Mouse (Mus musculus): ENCODE data around the gene Entpd3. TPM values are rescaled to one million over a fixed set of nuclear protein-coding genes. Genes with fewer than 3 reads are reported as not detected.

Gene Entpd3
- polyA plus RNA-seq, 1 experiment from 2014 or later: 0.19 TPM

GRCm38 (mm10) chr9:120594839-120595238 lies 55.2 kb downstream of the Entpd3 start:
- WGBS: 51% methylated on average over 6 of the region's 6 CpGs
- ATAC-seq (ENCODE audit: insufficient number of reproducible peaks, low FRiP score, low TSS enrichment, low read depth) (no peak), DNase-seq (ENCODE audit: low spot score) (no peak)
- Histone ChIP-seq H3K36me3 (ENCODE audit: control insufficient read depth, insufficient read depth, low read length) (no peaks in the 10 kb centered on the region), H3K9me3 (ENCODE audit: control insufficient read depth, low read length) (no peaks in the 10 kb centered on the region), H3K4me2 (ENCODE audit: low read depth, severe bottlenecking) (no peak overlapping the region), H3K9ac (ENCODE audit: low read length) (no peak overlapping the region), H3K4me1 (ENCODE audit: control insufficient read depth, insufficient read depth, low read length) (no peaks in the 10 kb centered on the region), H3K27ac (replicated peaks; ENCODE audit: low read depth, low read length) (no peak overlapping the region), H3K4me3 (ENCODE audit: low read depth, low read length) (no peak overlapping the region), H3K27me3 (ENCODE audit: control insufficient read depth, insufficient read depth, low read length) (no peaks in the 10 kb centered on the region)

GRCm38 (mm10) chr9:120595306-120595705 lies 55.7 kb downstream of the Entpd3 start:
- Histone ChIP-seq H3K4me1 (ENCODE audit: control insufficient read depth, insufficient read depth, low read length) (no peaks in the 10 kb centered on the region), H3K36me3 (ENCODE audit: control insufficient read depth, insufficient read depth, low read length) (no peaks in the 10 kb centered on the region), H3K4me3 (ENCODE audit: low read depth, low read length) (no peak overlapping the region), H3K27ac (replicated peaks; ENCODE audit: low read depth, low read length) (no peak overlapping the region), H3K9ac (ENCODE audit: low read length) (no peak overlapping the region), H3K4me2 (ENCODE audit: low read depth, severe bottlenecking) (no peak overlapping the region), H3K9me3 (ENCODE audit: control insufficient read depth, low read length) (no peaks in the 10 kb centered on the region), H3K27me3 (ENCODE audit: control insufficient read depth, insufficient read depth, low read length) (no peaks in the 10 kb centered on the region)
- DNase-seq (ENCODE audit: low spot score): no peak
- 67% methylated on average over 4 of the region's 4 CpGs for WGBS
- ATAC-seq (ENCODE audit: insufficient number of reproducible peaks, low FRiP score, low TSS enrichment, low read depth): no peak

GRCm38 (mm10) chr9:120601488-120602171 lies 62.0 kb downstream of the Entpd3 start:
- H3K4me2 ChIP-seq (ENCODE audit: low read depth, severe bottlenecking): no peak overlapping the region
- peak; percentile 88 for DNase-seq (ENCODE audit: low spot score)
- H3K9me3 ChIP-seq (ENCODE audit: control insufficient read depth, low read length): no peaks in the 10 kb centered on the region
- H3K27me3 ChIP-seq (ENCODE audit: control insufficient read depth, insufficient read depth, low read length): no peaks in the 10 kb centered on the region
- H3K4me1 ChIP-seq (ENCODE audit: control insufficient read depth, insufficient read depth, low read length): peaks cover 7% of the 10 kb centered on the region
- no peak overlapping the region for H3K27ac ChIP-seq (replicated peaks; ENCODE audit: low read depth, low read length)
- H3K9ac ChIP-seq (ENCODE audit: low read length): no peak overlapping the region
- no peaks in the 10 kb centered on the region for H3K36me3 ChIP-seq (ENCODE audit: control insufficient read depth, insufficient read depth, low read length)
- H3K4me3 ChIP-seq (ENCODE audit: low read depth, low read length): no peak overlapping the region
- 24% methylated on average over 17 of the region's 17 CpGs for WGBS
- ATAC-seq (ENCODE audit: insufficient number of reproducible peaks, low FRiP score, low TSS enrichment, low read depth): 0 out of 2 replicates have a peak, but pooled peaks have one; percentile 31

- Histone ChIP-seq H3K4me3 (ENCODE audit: low read depth, low read length) (no peak overlapping the region), H3K27ac (replicated peaks; ENCODE audit: low read depth, low read length) (no peak overlapping the region), H3K27me3 (ENCODE audit: control insufficient read depth, insufficient read depth, low read length) (no peaks in the 10 kb centered on the region), H3K36me3 (ENCODE audit: control insufficient read depth, insufficient read depth, low read length) (no peaks in the 10 kb centered on the region), H3K4me2 (ENCODE audit: low read depth, severe bottlenecking) (peak overlapping the region; percentile 36; the same call in 1 of the 2 replicates), H3K4me1 (ENCODE audit: control insufficient read depth, insufficient read depth, low read length) (peaks cover 7% of the 10 kb centered on the region), H3K9me3 (ENCODE audit: control insufficient read depth, low read length) (no peaks in the 10 kb centered on the region), H3K9ac (ENCODE audit: low read length) (peak overlapping the region; percentile 32; the same call in 1 of the 2 replicates)
- DNase-seq (ENCODE audit: low spot score) (peak; percentile 32), ATAC-seq (ENCODE audit: insufficient number of reproducible peaks, low FRiP score, low TSS enrichment, low read depth) (peak; percentile 41)
- WGBS: 58% methylated on average over 17 of the region's 17 CpGs
Measured at GRCm38 (mm10) chr9:120602172-120602838, 62.7 kb downstream of the Entpd3 start.

- peak overlapping the region; percentile 36 for H3K4me2 ChIP-seq (ENCODE audit: low read depth, severe bottlenecking)
- H3K4me1 ChIP-seq (ENCODE audit: control insufficient read depth, insufficient read depth, low read length): peaks cover 7% of the 10 kb centered on the region
- no peak overlapping the region for H3K4me3 ChIP-seq (ENCODE audit: low read depth, low read length)
- no peaks in the 10 kb centered on the region for H3K36me3 ChIP-seq (ENCODE audit: control insufficient read depth, insufficient read depth, low read length)
- 0 out of 2 replicates have a peak overlapping the region, but pooled peaks have one; percentile 30 for H3K27ac ChIP-seq (replicated peaks; ENCODE audit: low read depth, low read length)
- WGBS: 3% methylated on average over 23 of the region's 23 CpGs
- DNase-seq (ENCODE audit: low spot score): peak; percentile 97
- no peaks in the 10 kb centered on the region; the same call in 1 of the 2 replicates for H3K9me3 ChIP-seq (ENCODE audit: control insufficient read depth, low read length)
- no peaks in the 10 kb centered on the region for H3K27me3 ChIP-seq (ENCODE audit: control insufficient read depth, insufficient read depth, low read length)
- ATAC-seq (ENCODE audit: insufficient number of reproducible peaks, low FRiP score, low TSS enrichment, low read depth): peak; percentile 86
- peak overlapping the region; percentile 32; the same call in 1 of the 2 replicates for H3K9ac ChIP-seq (ENCODE audit: low read length)
Measured at GRCm38 (mm10) chr9:120602839-120603511, 63.4 kb downstream of the Entpd3 start.

GRCm38 (mm10) chr9:120603512-120603908 lies 63.9 kb downstream of the Entpd3 start:
- Histone ChIP-seq H3K36me3 (ENCODE audit: control insufficient read depth, insufficient read depth, low read length) (no peaks in the 10 kb centered on the region), H3K4me1 (ENCODE audit: control insufficient read depth, insufficient read depth, low read length) (peaks cover 7% of the 10 kb centered on the region), H3K27ac (replicated peaks; ENCODE audit: low read depth, low read length) (peak overlapping the region; percentile 30; the same call in 1 of the 2 replicates), H3K9me3 (ENCODE audit: control insufficient read depth, low read length) (no peaks in the 10 kb centered on the region; the same call in 1 of the 2 replicates), H3K9ac (ENCODE audit: low read length) (no peak overlapping the region), H3K27me3 (ENCODE audit: control insufficient read depth, insufficient read depth, low read length) (no peaks in the 10 kb centered on the region), H3K4me2 (ENCODE audit: low read depth, severe bottlenecking) (peak overlapping the region; percentile 36; the same call in 1 of the 2 replicates), H3K4me3 (ENCODE audit: low read depth, low read length) (no peak overlapping the region)
- DNase-seq (ENCODE audit: low spot score) (peak; percentile 56), ATAC-seq (ENCODE audit: insufficient number of reproducible peaks, low FRiP score, low TSS enrichment, low read depth) (peak; percentile 62)
- 6% methylated on average over 10 of the region's 10 CpGs for WGBS

GRCm38 (mm10) chr9:120603956-120604355 lies 64.3 kb downstream of the Entpd3 start:
- Histone ChIP-seq H3K4me1 (ENCODE audit: control insufficient read depth, insufficient read depth, low read length) (peaks cover 7% of the 10 kb centered on the region), H3K27me3 (ENCODE audit: control insufficient read depth, insufficient read depth, low read length) (no peaks in the 10 kb centered on the region), H3K27ac (replicated peaks; ENCODE audit: low read depth, low read length) (no peak overlapping the region; the same call in 1 of the 2 replicates), H3K36me3 (ENCODE audit: control insufficient read depth, insufficient read depth, low read length) (no peaks in the 10 kb centered on the region), H3K9ac (ENCODE audit: low read length) (no peak overlapping the region), H3K4me3 (ENCODE audit: low read depth, low read length) (no peak overlapping the region), H3K9me3 (ENCODE audit: control insufficient read depth, low read length) (no peaks in the 10 kb centered on the region; the same call in 1 of the 2 replicates), H3K4me2 (ENCODE audit: low read depth, severe bottlenecking) (peak overlapping the region; percentile 36; the same call in 1 of the 2 replicates)
- peak; percentile 34; the same call in 1 of the 2 replicates for ATAC-seq (ENCODE audit: insufficient number of reproducible peaks, low FRiP score, low TSS enrichment, low read depth)
- peak; percentile 41 for DNase-seq (ENCODE audit: low spot score)
- 5% methylated on average over 12 of the region's 12 CpGs for WGBS

- H3K4me3 ChIP-seq (ENCODE audit: low read depth, low read length): no peak overlapping the region
- no peak overlapping the region for H3K4me2 ChIP-seq (ENCODE audit: low read depth, severe bottlenecking)
- H3K27ac ChIP-seq (replicated peaks; ENCODE audit: low read depth, low read length): no peak overlapping the region
- no peaks in the 10 kb centered on the region for H3K27me3 ChIP-seq (ENCODE audit: control insufficient read depth, insufficient read depth, low read length)
- 0 out of 2 replicates have a peak, but pooled peaks cover 3% of the 10 kb centered on the region for H3K4me1 ChIP-seq (ENCODE audit: control insufficient read depth, insufficient read depth, low read length)
- H3K9me3 ChIP-seq (ENCODE audit: control insufficient read depth, low read length): no peaks in the 10 kb centered on the region; the same call in 1 of the 2 replicates
- no peak for ATAC-seq (ENCODE audit: insufficient number of reproducible peaks, low FRiP score, low TSS enrichment, low read depth)
- no peaks in the 10 kb centered on the region for H3K36me3 ChIP-seq (ENCODE audit: control insufficient read depth, insufficient read depth, low read length)
- no peak for DNase-seq (ENCODE audit: low spot score)
- no peak overlapping the region for H3K9ac ChIP-seq (ENCODE audit: low read length)
Measured at GRCm38 (mm10) chr9:120611055-120611454, 71.4 kb downstream of the Entpd3 start.

All from limb, embryonic 11.5 days (tissue).